Mouse (Mus musculus) CD4-positive naive resting alpha-beta T cell, adult 57 days (primary cell): ENCODE measurements around the gene Wdr3. TPM values are rescaled to one million over a fixed set of nuclear protein-coding genes. Genes with fewer than 3 reads are reported as not detected.

Source experiments
- total RNA-seq: library from RNA; stranded (reverse); gene quantifications from one replicate; pipeline ENCODE4 v1.2.4, GENCODE M21; 2023

Gene Wdr3
- 48.1 TPM for total RNA-seq

DNA sequence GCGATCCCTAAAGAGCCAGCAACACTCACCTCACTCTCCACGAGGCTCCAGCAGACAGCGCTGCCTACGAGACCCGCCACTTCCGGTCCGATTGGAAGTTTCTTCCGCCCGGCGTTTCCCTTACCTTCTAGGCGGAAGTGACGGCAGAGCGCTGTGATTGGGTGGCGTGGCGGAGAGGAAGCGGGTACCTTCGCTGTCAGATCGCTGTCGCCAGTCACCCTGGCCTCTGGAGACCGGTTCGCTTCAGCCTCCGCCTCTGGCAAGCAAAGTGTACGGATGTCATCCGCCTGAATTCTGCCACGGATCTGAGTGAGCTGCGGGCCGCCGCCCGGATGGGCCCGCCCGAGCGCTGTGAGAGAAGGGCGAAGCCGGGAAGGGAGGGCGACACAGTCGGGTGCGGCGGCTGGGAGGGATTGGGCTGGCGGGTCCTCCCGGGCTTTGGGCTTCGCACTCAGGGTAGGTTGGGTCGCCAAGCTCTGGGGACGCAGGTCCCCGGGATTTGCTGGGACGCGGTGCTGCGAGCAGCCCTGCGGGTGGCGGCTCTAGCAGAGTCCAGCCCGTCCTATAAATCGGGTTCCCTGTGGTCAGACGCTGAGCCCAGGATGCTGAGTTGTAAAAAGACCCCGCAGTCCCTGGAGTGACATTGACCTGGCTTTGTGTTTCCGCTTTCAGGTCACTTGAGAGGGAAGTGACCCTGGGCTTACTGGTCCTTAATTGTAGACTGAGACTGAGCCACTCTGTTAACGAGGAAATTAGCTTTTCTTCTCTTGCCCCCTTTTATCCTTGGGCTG lies at the start of gene Wdr3, which contains the start of gene Gdap2:
Wdr3 (minus strand) TSS at position 93 of the 791 bp plus-strand sequence.
Gdap2 (plus strand) TSS at position 67 of the 791 bp plus-strand sequence.

Other genes with a start within 250 kb of the Wdr3 start
- 26.7 TPM for gene Gdap2, start within 50 bp of the Wdr3 start, total RNA-seq